Mouse (Mus musculus) CH12.LX (cell line): Measurements from ENCODE around the gene Serpina1f.

Experiments
- CHD2 ChIP-seq: IDR thresholded peaks from 2 replicates; pipeline ENCODE4 v1.6.1; 2011; ENCODE audit warnings: low read length, improper control_type of control experiment
- CTCF ChIP-seq, 2 experiments: IDR thresholded peaks in 1 of 2; conservative IDR thresholded peaks in 1 of 2; 2 replicates each; pipeline ENCODE4 v1.5.1; 2011 to 2012; ENCODE audit warnings: low read depth in 2 of 2, low read length in 2 of 2, improper control_type of control experiment in 1 of 2, inconsistent platforms in 1 of 2, mild to moderate bottlenecking in 1 of 2, moderate library complexity in 1 of 2
- E2F4 ChIP-seq: IDR thresholded peaks from 2 replicates; pipeline ENCODE4 v1.6.1; 2011; ENCODE audit warnings: low read depth, low read length, improper control_type of control experiment; ENCODE audit not compliant: insufficient replicate concordance
- EP300 ChIP-seq: IDR thresholded peaks from 2 replicates; pipeline ENCODE4 v1.6.1; 2011; ENCODE audit warnings: low read length, improper control_type of control experiment
- HCFC1 ChIP-seq: IDR thresholded peaks from 2 replicates; pipeline ENCODE4 v1.6.1; 2012; ENCODE audit warnings: low read depth, mild to moderate bottlenecking, inconsistent platforms, low read length, improper control_type of control experiment
- MAZ ChIP-seq: IDR thresholded peaks from 2 replicates; pipeline ENCODE4 v1.6.1; 2012; ENCODE audit warnings: low read depth, mild to moderate bottlenecking, inconsistent platforms, low read length, improper control_type of control experiment, moderate library complexity
- MYC ChIP-seq: IDR thresholded peaks from 2 replicates; pipeline ENCODE4 v1.6.1; 2011; ENCODE audit warnings: low read depth, mild to moderate bottlenecking, improper control_type of control experiment, low read length
- POLR2A ChIP-seq: IDR thresholded peaks from 2 replicates; pipeline ENCODE4 v1.6.1; 2011; ENCODE audit warnings: low read depth, mild to moderate bottlenecking, improper control_type of control experiment, low read length
- RCOR1 ChIP-seq: conservative IDR thresholded peaks from 2 replicates; pipeline ENCODE4 v1.6.1; 2012; ENCODE audit warnings: low read depth, mild to moderate bottlenecking, inconsistent platforms, low read length, improper control_type of control experiment

- TF ChIP-seq CTCF (conservative IDR thresholded peaks at IDR 0.05 in 1 of 2, IDR thresholded peaks at IDR 0.05 in 1 of 2; ENCODE audit: low read depth in 2 of 2, low read length in 2 of 2) (no peak), HCFC1 (no peak), MAZ (no peak), E2F4 (no peak), RCOR1 (no peak), POLR2A (no peak), CHD2 (no peak), EP300 (no peak), MYC (no peak)
Measured at GRCm38 (mm10) chr12:103706113-103706512, 10.8 kb upstream of the Serpina1f start.
